Mouse (Mus musculus) C2C12 (cell line): ENCODE data around the gene E130218I03Rik.

ENCODE experiments used
- CEBPB ChIP-seq: IDR thresholded peaks from one replicate; pipeline ENCODE4 v1.6.1; 2011; ENCODE audit warnings: low read depth, mild to moderate bottlenecking, control low read depth, moderate library complexity
- CTCF ChIP-seq: IDR thresholded peaks from one replicate; pipeline ENCODE4 v1.5.1; 2011; ENCODE audit not compliant: control insufficient read depth, insufficient read depth, insufficient read length
- FOSL1 ChIP-seq: IDR thresholded peaks from one replicate; pipeline ENCODE4 v1.8.0; 2011; ENCODE audit warnings: mild to moderate bottlenecking, low read length; ENCODE audit not compliant: poor library complexity, insufficient read depth, severe bottlenecking
- MAX ChIP-seq: IDR thresholded peaks from one replicate; pipeline ENCODE4 v1.6.1; 2011; ENCODE audit warnings: mild to moderate bottlenecking, control low read depth
- MYOD1 ChIP-seq: IDR thresholded peaks from one replicate; pipeline ENCODE4 v1.6.1; 2011; ENCODE audit warnings: low read depth; ENCODE audit not compliant: control insufficient read depth, insufficient read length
- USF1 ChIP-seq: IDR thresholded peaks from one replicate; pipeline ENCODE4 v1.6.1; 2011; ENCODE audit warnings: low read depth, mild to moderate bottlenecking, control low read depth, moderate library complexity

DNA sequence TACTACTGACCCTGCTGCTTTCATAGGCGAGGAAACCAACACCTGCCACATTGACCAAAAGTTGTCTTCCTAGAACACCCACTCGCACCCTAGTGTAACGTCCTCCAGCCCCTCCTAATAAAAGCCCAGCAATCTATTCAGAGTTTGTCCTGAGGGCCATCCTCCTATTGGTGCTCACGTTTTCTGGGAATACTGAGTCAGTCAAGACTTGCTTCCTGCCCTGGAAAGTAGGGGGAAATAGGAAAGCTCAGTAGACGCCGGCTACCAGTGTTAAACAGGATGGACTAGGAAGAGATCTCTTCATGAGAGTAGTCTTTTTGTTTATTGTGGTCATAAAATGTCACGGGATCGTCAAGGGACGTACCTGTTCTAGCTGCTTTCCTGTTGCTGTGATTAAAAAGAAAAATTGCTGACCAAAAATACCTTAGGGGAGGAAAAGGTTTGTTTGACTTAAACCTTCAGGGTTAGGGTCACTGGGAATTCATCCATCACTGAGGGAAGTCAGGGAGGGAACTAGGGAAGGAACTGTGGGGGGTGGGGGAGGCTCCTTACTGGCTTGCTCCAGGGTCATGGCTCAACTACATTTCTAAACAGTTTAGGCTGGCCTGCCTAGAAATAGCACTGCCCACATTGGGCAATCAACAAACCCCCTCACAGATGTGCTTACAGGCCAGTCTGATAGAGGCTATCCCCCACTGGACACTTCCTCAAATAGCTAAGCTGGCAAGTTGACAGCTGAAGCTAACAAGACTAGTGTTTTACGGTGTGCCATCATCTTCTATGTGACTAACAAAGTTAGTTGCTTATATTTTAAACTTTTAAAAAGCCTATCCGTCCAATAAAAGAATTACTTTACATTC lies 45.2 kb downstream of the E130218I03Rik start:
- TF ChIP-seq MAX (no peak), CTCF (no peak), CEBPB (no peak), USF1 (no peak), MYOD1 (no peak), FOSL1 (no peak)
